Mouse (Mus musculus): ENCODE results near the gene Crim1.
A peak's percentile ranks its signal among the peaks of the same experiment; 100 is the strongest.

Gene Crim1

GRCm38 (mm10) chr17:78379730-78380245 lies 179.7 kb downstream of the Crim1 start:
- no peak for DNase-seq

GRCm38 (mm10) chr17:78382321-78382720 lies 182.3 kb downstream of the Crim1 start:
- no peak for DNase-seq

GRCm38 (mm10) chr17:78387665-78388064 lies 187.6 kb downstream of the Crim1 start:
- no peak for DNase-seq

GRCm38 (mm10) chr17:78388101-78388847 lies 188.2 kb downstream of the Crim1 start:
- no peak for DNase-seq

- no peak for DNase-seq
Measured at GRCm38 (mm10) chr17:78389573-78389972, 189.5 kb downstream of the Crim1 start.

- DNase-seq = no peak
Measured at GRCm38 (mm10) chr17:78392401-78393087, 192.5 kb downstream of the Crim1 start.

GRCm38 (mm10) chr17:78400130-78400840 lies 200.2 kb downstream of the Crim1 start:
- DNase-seq = peak in 1 of 2 experiments; percentile 12

GRCm38 (mm10) chr17:78401311-78401710 lies 201.3 kb downstream of the Crim1 start:
- no peak for DNase-seq

GRCm38 (mm10) chr17:78401713-78402112 lies 201.7 kb downstream of the Crim1 start:
- DNase-seq = peak; percentile 73 to 87

GRCm38 (mm10) chr17:78402174-78402573 lies 202.1 kb downstream of the Crim1 start:
- no peak for DNase-seq

GRCm38 (mm10) chr17:78403229-78403628 lies 203.2 kb downstream of the Crim1 start:
- no peak for DNase-seq

- DNase-seq = no peak
Measured at GRCm38 (mm10) chr17:78403804-78404203, 203.8 kb downstream of the Crim1 start.

GRCm38 (mm10) chr17:78405336-78405735 lies 205.3 kb downstream of the Crim1 start:
- DNase-seq = peak; percentile 81 to 92

GRCm38 (mm10) chr17:78406854-78407253 lies 206.8 kb downstream of the Crim1 start:
- no peak for DNase-seq

- DNase-seq = no peak
Measured at GRCm38 (mm10) chr17:78407581-78407980, 207.5 kb downstream of the Crim1 start.

GRCm38 (mm10) chr17:78408386-78408785 lies 208.3 kb downstream of the Crim1 start:
- DNase-seq = peak in 1 of 2 experiments; percentile 7

GRCm38 (mm10) chr17:78409900-78410299 lies 209.9 kb downstream of the Crim1 start:
- peak; percentile 61 to 72 for DNase-seq

GRCm38 (mm10) chr17:78415255-78415654 lies 215.2 kb downstream of the Crim1 start:
- DNase-seq = no peak

GRCm38 (mm10) chr17:78417381-78418281 lies 217.6 kb downstream of the Crim1 start, which contains the start of gene Fez2:
Gene Fez2 (minus strand): TSS chr17:78418152.
- DNase-seq = peak; percentile 91 to 94

GRCm38 (mm10) chr17:78419216-78419615 lies 219.2 kb downstream of the Crim1 start:
- DNase-seq = no peak

GRCm38 (mm10) chr17:78425026-78425425 lies 225.0 kb downstream of the Crim1 start:
- DNase-seq = no peak
